Comparison of ENCODE assay signal across 11 mouse cellular contexts in the genomic region with DNA sequence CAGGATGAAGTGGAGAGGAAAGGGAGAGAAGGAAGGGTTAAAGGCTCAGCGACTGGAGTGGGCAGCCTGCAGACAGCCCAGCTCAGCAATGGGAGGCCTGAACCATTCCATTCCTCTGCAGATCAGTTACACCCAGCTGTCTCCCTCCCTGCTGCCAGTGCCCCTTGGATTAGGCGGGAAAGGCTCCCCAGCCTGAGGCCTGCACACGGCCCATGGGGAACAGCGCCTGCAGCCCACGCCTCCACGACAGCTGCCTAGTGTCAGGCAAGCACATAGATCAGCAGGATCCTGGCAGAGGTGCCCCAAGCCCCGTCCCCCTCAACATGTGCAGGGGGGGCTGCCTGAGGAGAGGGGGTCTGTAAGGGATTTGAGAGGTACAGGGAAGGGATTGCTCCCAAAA. TPM values are rescaled to one million over a fixed set of nuclear protein-coding genes. Genes with fewer than 3 reads are reported as not detected.
DNase-seq lines count a peak whose midpoint lies in the region; ATAC-seq and TF ChIP-seq lines count a peak whose summit lies in the region.
"Had no signal": no experiment of that assay in that cellular context is flagged by ENCODE, and none has a peak within 500 bp of the region (broad histone marks: within the 10 kb centered on the region; RNA-seq: fewer than 3 reads in every experiment).

No protein-coding gene starts in this region.

- no peak overlapping the region for H3K9ac ChIP-seq in heart, embryonic 15.5 days
- no peak overlapping the region for H3K9ac ChIP-seq in lung, postnatal 0 days (replicated peaks; ENCODE audit: low read depth)
- no peak overlapping the region for H3K9ac ChIP-seq in embryonic facial prominence, embryonic 15.5 days

- no peaks in the 10 kb centered on the region for H3K36me3 ChIP-seq in heart, embryonic 15.5 days
- H3K36me3 ChIP-seq in lung, postnatal 0 days (ENCODE audit: insufficient read depth, low read length): no peaks in the 10 kb centered on the region
- H3K36me3 ChIP-seq in embryonic facial prominence, embryonic 15.5 days: no peaks in the 10 kb centered on the region

- no peaks in the 10 kb centered on the region for H3K27me3 ChIP-seq in heart, embryonic 15.5 days
- no peaks in the 10 kb centered on the region for H3K27me3 ChIP-seq in lung, postnatal 0 days (replicated peaks; ENCODE audit: insufficient read depth, low read length)
- H3K27me3 ChIP-seq in embryonic facial prominence, embryonic 15.5 days: no peaks in the 10 kb centered on the region

- 10% methylated on average over 7 of the region's 7 CpGs for WGBS in heart, embryonic 15.5 days
- 10% methylated on average over 7 of the region's 7 CpGs for WGBS in lung, postnatal 0 days
- WGBS in embryonic facial prominence, embryonic 15.5 days: 2% methylated on average over 7 of the region's 7 CpGs

- TF ChIP-seq CTCF in lung, postnatal 0 days (IDR thresholded peaks at IDR 0.05): no peak

- no peak overlapping the region for H3K27ac ChIP-seq in heart, embryonic 15.5 days
- no peak overlapping the region for H3K27ac ChIP-seq in lung, postnatal 0 days (ENCODE audit: low read length)
- H3K27ac ChIP-seq in embryonic facial prominence, embryonic 15.5 days (replicated peaks): no peak overlapping the region

- no peak overlapping the region for H3K4me3 ChIP-seq in heart, embryonic 15.5 days
- no peak overlapping the region for H3K4me3 ChIP-seq in lung, postnatal 0 days (ENCODE audit: low read depth, low read length)
- H3K4me3 ChIP-seq in embryonic facial prominence, embryonic 15.5 days (replicated peaks): no peak overlapping the region

- no peak for DNase-seq in heart, adult 11 months
- DNase-seq in lung, postnatal 10 days: peak; percentile 5
- DNase-seq in lung, postnatal 0 days (ENCODE audit: low spot score): no peak
- DNase-seq in retina, postnatal 1 day: peak; percentile 81
- no peak for DNase-seq in frontal cortex, postnatal 10 days (ENCODE audit: low spot score in 2 of 2)
- no peak for DNase-seq in left cerebral cortex, postnatal 14 days (ENCODE audit: low spot score in 2 of 2)
- DNase-seq: heart, postnatal 36 days; thymus, postnatal 25 days had no signal

- H3K4me2 ChIP-seq in heart, embryonic 15.5 days: no peak overlapping the region
- H3K4me2 ChIP-seq in lung, postnatal 0 days (replicated peaks; ENCODE audit: low read depth, low read length): no peak overlapping the region
- H3K4me2 ChIP-seq in embryonic facial prominence, embryonic 15.5 days (replicated peaks): no peak overlapping the region

- peaks cover 8% of the 10 kb centered on the region for H3K4me1 ChIP-seq in heart, embryonic 15.5 days (replicated peaks)
- no peaks in the 10 kb centered on the region for H3K4me1 ChIP-seq in lung, postnatal 0 days (ENCODE audit: insufficient read depth, low read depth, low read length)
- peaks cover 8% of the 10 kb centered on the region; the same call in 1 of the 2 replicates for H3K4me1 ChIP-seq in embryonic facial prominence, embryonic 15.5 days

- no peak for TF ChIP-seq EP300 in lung, postnatal 0 days (IDR thresholded peaks at IDR 0.05)

- H3K9me3 ChIP-seq in heart, embryonic 15.5 days (replicated peaks): no peaks in the 10 kb centered on the region
- no peaks in the 10 kb centered on the region for H3K9me3 ChIP-seq in lung, postnatal 0 days (ENCODE audit: low read length)
- no peaks in the 10 kb centered on the region for H3K9me3 ChIP-seq in embryonic facial prominence, embryonic 15.5 days (replicated peaks)

- 0 out of 2 replicates have a peak, but pooled peaks have one; percentile 31 for ATAC-seq in heart, embryonic 15.5 days (replicated peaks; ENCODE audit: insufficient number of reproducible peaks, insufficient read depth, low FRiP score, low read depth)
- ATAC-seq in lung, postnatal 0 days: no peak
- ATAC-seq in embryonic facial prominence, embryonic 15.5 days (ENCODE audit: insufficient number of reproducible peaks, low FRiP score, low TSS enrichment, low read depth): peak; percentile 85

- intact Hi-C loops in left cerebral cortex, postnatal 14 days (cut with DNase I): no loop called here

RNA-seq across cellular contexts. Expression of gene Myod1, which starts 59.3 kb away (rescaled TPM):
- polyA plus RNA-seq in heart, embryonic 15.5 days (2015; fragmentation: Nextera tagmentation; extraction: Ambion mirVana): 0.10 and 0.30 TPM in 2 replicates
- not detected in 2 replicates for polyA plus RNA-seq in lung, postnatal 0 days (2015; fragmentation: Nextera tagmentation; extraction: Ambion mirVana)
- 56.1 and 70.3 TPM in 2 replicates for polyA plus RNA-seq in embryonic facial prominence, embryonic 15.5 days (2015; fragmentation: Nextera tagmentation; extraction: Ambion mirVana)
- total RNA-seq in left cerebral cortex, postnatal 14 days (2021): not detected
- total RNA-seq: heart, postnatal 36 days had no signal
- polyA plus RNA-seq: small intestine, adult 2 months had no signal

Comparison
In these comparisons a context has a peak if more than half of its experiments do, and no peak if none do; other contexts are left out.
1. DNase-seq: peak in lung, postnatal 10 days (single experiment) and retina, postnatal 1 day (single experiment); none in heart, adult 11 months (single experiment), lung, postnatal 0 days (single experiment), frontal cortex, postnatal 10 days (0 of 2) and left cerebral cortex, postnatal 14 days (0 of 2).
2. RNA of gene Myod1, which starts 59.3 kb away (polyA plus RNA-seq): 56.1 to 70.3 TPM in embryonic facial prominence, embryonic 15.5 days; 0.10 to 0.30 TPM in heart, embryonic 15.5 days and not detected in lung, postnatal 0 days; every median in the first group is over 10 times any median in the second.